Mouse (Mus musculus) cerebellum, adult 2 months (tissue): Measurements from ENCODE around the gene Derl3.

ENCODE experiments used
- CTCF ChIP-seq: fragments of 200-500 bp; IDR thresholded peaks from 2 replicates; pipeline ENCODE4 v1.5.1; 2011; ENCODE audit warnings: low read depth, mild to moderate bottlenecking, control low read depth, low read length, moderate library complexity, borderline replicate concordance; ENCODE audit not compliant: insufficient read depth
- POLR2A ChIP-seq: fragments of 200-500 bp; IDR thresholded peaks from 2 replicates; pipeline ENCODE4 v1.6.1; 2011; ENCODE audit warnings: low read length, control low read depth, borderline replicate concordance; ENCODE audit not compliant: insufficient read depth

DNA sequence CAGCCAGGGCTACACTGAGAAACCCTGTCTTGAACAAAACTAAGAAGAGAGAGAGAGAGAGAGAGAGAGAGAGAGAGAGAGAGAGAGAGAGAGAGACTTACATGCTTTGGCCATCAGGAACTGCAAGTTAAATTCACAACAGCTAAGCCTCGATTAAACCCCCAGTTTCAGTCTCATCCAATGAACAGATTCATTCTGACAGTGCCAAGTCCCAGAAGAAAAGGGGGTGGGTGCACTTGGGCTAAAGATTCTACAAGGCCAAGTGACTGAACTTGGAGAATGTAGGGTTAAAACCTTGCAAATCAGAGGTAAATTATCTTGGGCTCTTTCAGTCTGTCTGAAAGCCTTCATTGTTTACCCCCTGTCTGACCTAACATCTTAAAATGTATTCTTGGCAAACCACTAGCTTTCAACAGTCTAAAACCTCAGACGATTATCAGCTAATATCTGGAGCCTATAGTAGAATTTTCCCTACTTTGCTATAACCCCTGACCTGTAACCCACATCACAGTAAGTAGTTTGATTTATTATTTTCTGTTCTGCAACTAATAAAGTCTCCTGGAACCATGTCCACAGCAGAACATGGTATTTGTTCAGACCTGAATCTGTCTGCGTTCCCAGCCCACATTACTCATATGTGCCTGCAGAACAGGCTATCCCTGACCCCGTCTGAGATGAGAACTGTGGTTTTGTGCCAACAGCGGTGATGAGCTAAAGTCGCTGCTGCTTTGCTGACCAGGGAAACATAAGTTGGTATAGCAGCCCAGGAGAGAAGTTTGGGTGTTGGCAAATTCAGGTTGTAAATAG is 12.2 kb upstream of the Derl3 start:
- TF ChIP-seq CTCF = no peak
- TF ChIP-seq POLR2A = no peak
